In the genomic region with DNA sequence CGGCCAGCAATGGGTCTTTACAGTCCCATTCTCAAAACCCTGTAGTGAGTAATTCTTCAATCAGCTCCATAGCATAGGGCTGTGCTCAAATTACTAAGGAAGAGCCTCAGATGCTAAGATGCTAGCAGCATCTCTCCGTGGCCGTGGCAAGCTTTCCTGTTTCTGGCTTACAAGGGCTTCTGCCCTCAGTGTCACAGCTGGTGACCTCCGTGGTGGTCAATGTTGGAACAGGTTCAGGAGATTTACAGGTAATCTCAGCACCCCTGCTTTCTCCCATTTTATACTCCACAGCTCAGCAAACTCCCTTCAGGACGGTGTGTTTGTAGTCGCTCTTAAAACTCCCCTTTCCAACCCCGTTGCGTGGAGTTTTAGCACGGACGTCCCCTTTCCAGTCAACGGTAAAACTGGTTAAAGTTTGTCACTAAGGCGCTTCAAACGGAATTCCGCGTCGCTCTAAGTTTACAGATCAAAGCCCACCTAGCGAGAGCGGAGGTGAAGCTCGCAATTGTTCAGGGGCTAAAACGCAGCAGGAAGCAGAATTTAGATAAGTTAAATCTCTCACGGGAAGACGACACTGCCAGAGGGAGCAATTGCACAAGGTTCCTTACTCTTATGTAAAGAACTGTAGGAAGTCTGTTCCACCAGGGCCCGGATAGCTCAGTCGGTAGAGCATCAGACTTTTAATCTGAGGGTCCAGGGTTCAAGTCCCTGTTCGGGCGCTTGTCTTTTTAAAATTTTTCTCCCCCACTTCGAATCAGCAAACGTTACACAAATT, we compare ENCODE assay signal across 8 mouse cellular contexts. TPM values are rescaled to one million over a fixed set of nuclear protein-coding genes. Genes with fewer than 3 reads are reported as not detected.
DNase-seq lines count a peak whose midpoint lies in the region; ATAC-seq and TF ChIP-seq lines count a peak whose summit lies in the region.

No protein-coding gene starts in this region.

- no peaks in the 10 kb centered on the region for H3K36me3 ChIP-seq in E14TG2a.4 (ENCODE audit: insufficient read depth, low read length)
- H3K36me3 ChIP-seq in liver, postnatal 0 days (replicated peaks; ENCODE audit: insufficient read depth, low read length): no peaks in the 10 kb centered on the region
- no peaks in the 10 kb centered on the region for H3K36me3 ChIP-seq in neural tube, embryonic 13.5 days

- peak overlapping the region; percentile 78 for H3K9ac ChIP-seq in liver, postnatal 0 days (replicated peaks)
- H3K9ac ChIP-seq in neural tube, embryonic 13.5 days: peak overlapping the region; percentile 51

- H3K4me1 ChIP-seq in E14TG2a.4 (replicated peaks; ENCODE audit: low read depth, low read length): peaks cover 30% of the 10 kb centered on the region
- H3K4me1 ChIP-seq in brown adipose tissue, adult 24 weeks (ENCODE audit: control insufficient read depth, insufficient read depth, insufficient read length, low read length): no peaks in the 10 kb centered on the region
- peaks cover 14% of the 10 kb centered on the region for H3K4me1 ChIP-seq in liver, postnatal 0 days (ENCODE audit: insufficient read depth)
- peaks cover 11% of the 10 kb centered on the region for H3K4me1 ChIP-seq in neural tube, embryonic 13.5 days (replicated peaks)

- peak overlapping the region; percentile 80 for H3K4me3 ChIP-seq in E14TG2a.4 (replicated peaks; ENCODE audit: low read length)
- H3K4me3 ChIP-seq in brown adipose tissue, adult 24 weeks (ENCODE audit: insufficient read depth, low read depth, low read length): peak overlapping the region; percentile 85
- H3K4me3 ChIP-seq in liver, postnatal 0 days (ENCODE audit: low read depth, low read length): peak overlapping the region; percentile 63
- H3K4me3 ChIP-seq in neural tube, embryonic 13.5 days: peak overlapping the region; percentile 50

- no peak for TF ChIP-seq EP300 in liver, postnatal 0 days (IDR thresholded peaks at IDR 0.05; ENCODE audit: low read depth)

- no peaks in the 10 kb centered on the region for H3K9me3 ChIP-seq in E14TG2a.4 (ENCODE audit: low read length)
- H3K9me3 ChIP-seq in liver, postnatal 0 days (ENCODE audit: low read length): no peaks in the 10 kb centered on the region
- no peaks in the 10 kb centered on the region for H3K9me3 ChIP-seq in neural tube, embryonic 13.5 days

- peak; percentile 62 for ATAC-seq in erythroid progenitor cell, adult 5-6 weeks (replicated peaks; ENCODE audit: low FRiP score, poor library complexity, severe bottlenecking)
- ATAC-seq in liver, postnatal 0 days: peak; percentile 86
- ATAC-seq in neural tube, embryonic 13.5 days (ENCODE audit: low read depth): peak; percentile 78

- TF ChIP-seq CTCF in E14TG2a.4 (conservative IDR thresholded peaks at IDR 0.05; ENCODE audit: low read length): no peak
- TF ChIP-seq CTCF in liver, postnatal 0 days (IDR thresholded peaks at IDR 0.05; ENCODE audit: low read depth): no peak

- H3K27ac ChIP-seq in brown adipose tissue, adult 24 weeks (replicated peaks; ENCODE audit: low read depth, low read length): peak overlapping the region; percentile 29
- peak overlapping the region; percentile 88 for H3K27ac ChIP-seq in liver, postnatal 0 days (ENCODE audit: low read depth)
- H3K27ac ChIP-seq in neural tube, embryonic 13.5 days (replicated peaks): peak overlapping the region; percentile 59

- WGBS in liver, postnatal 0 days (ENCODE audit: insufficient replicate concordance): under 1% methylated on average over 28 of the region's 28 CpGs
- WGBS in neural tube, embryonic 13.5 days: under 1% methylated on average over 28 of the region's 28 CpGs

- DNase-seq in heart, postnatal 14 days: peak; percentile 57 to 69
- peak; percentile 71 to 86 for DNase-seq in layer of hippocampus, adult 18-20 months (ENCODE audit: low spot score in 2 of 2)
- DNase-seq in liver, postnatal 0 days: peak; percentile 78
- peak; percentile 87 for DNase-seq in thymus, postnatal 0 days (ENCODE audit: low spot score)

- intact Hi-C loops in heart, postnatal 14 days (cut with DNase I): no loop called here

- H3K4me2 ChIP-seq in liver, postnatal 0 days (ENCODE audit: low read depth, low read length): peak overlapping the region; percentile 71
- H3K4me2 ChIP-seq in neural tube, embryonic 13.5 days: peak overlapping the region; percentile 57

- H3K27me3 ChIP-seq in E14TG2a.4 (ENCODE audit: insufficient read depth, low read length): peaks cover 10% of the 10 kb centered on the region
- no peaks in the 10 kb centered on the region for H3K27me3 ChIP-seq in liver, postnatal 0 days (ENCODE audit: insufficient read depth, low read length)
- no peaks in the 10 kb centered on the region for H3K27me3 ChIP-seq in neural tube, embryonic 13.5 days

RNA-seq across cellular contexts. Expression of a gene that starts 3.1 kb away (rescaled TPM):
- 12.0 and 13.5 TPM in 2 replicates for polyA plus RNA-seq in brown adipose tissue, adult 24 weeks (2012; ENCODE audit: insufficient read depth, insufficient read length, missing spikeins)
- 92.3 and 118 TPM in 2 replicates for total RNA-seq in erythroid progenitor cell, adult 5-6 weeks (2015; ENCODE audit: low replicate concordance)
- 148 and 163 TPM in 2 replicates for total RNA-seq in erythroid progenitor cell, adult 5-6 weeks (2017; ENCODE audit: low replicate concordance)
- 10 to 100 TPM; 42.8 to 52.4 TPM for total RNA-seq in heart, postnatal 14 days (2021)
- 10 to 100 TPM; 68.0 to 86.7 TPM for total RNA-seq in layer of hippocampus, adult 18-20 months (2021)
- 5.8 and 9.0 TPM in 2 replicates for polyA plus RNA-seq in liver, postnatal 0 days (2015; fragmentation: Nextera tagmentation; extraction: Ambion mirVana)
- polyA plus RNA-seq in neural tube, embryonic 13.5 days (2015; fragmentation: Nextera tagmentation; extraction: Ambion mirVana): 30.0 and 33.6 TPM in 2 replicates
- 32.9 and 36.9 TPM in 2 replicates for polyA plus RNA-seq in thymus, postnatal 0 days (2015; fragmentation: Nextera tagmentation; extraction: Ambion mirVana)

RNA-seq across cellular contexts. Expression of a gene that starts 12.0 kb away (rescaled TPM):
- 1.1 and 1.5 TPM in 2 replicates for polyA plus RNA-seq in brown adipose tissue, adult 24 weeks (2012; ENCODE audit: insufficient read depth, insufficient read length, missing spikeins)
- 2.9 and 3.2 TPM in 2 replicates for total RNA-seq in erythroid progenitor cell, adult 5-6 weeks (2015; ENCODE audit: low replicate concordance)
- 0.23 and 0.90 TPM in 2 replicates for total RNA-seq in erythroid progenitor cell, adult 5-6 weeks (2017; ENCODE audit: low replicate concordance)
- 10 to 100 TPM; 22.7 to 24.3 TPM for total RNA-seq in heart, postnatal 14 days (2021)
- total RNA-seq in layer of hippocampus, adult 18-20 months (2021): 10 to 100 TPM; 14.5 to 15.0 TPM
- polyA plus RNA-seq in liver, postnatal 0 days (2015; fragmentation: Nextera tagmentation; extraction: Ambion mirVana): 0.83 and 1.00 TPM in 2 replicates
- polyA plus RNA-seq in neural tube, embryonic 13.5 days (2015; fragmentation: Nextera tagmentation; extraction: Ambion mirVana): 13.9 and 14.0 TPM in 2 replicates
- polyA plus RNA-seq in thymus, postnatal 0 days (2015; fragmentation: Nextera tagmentation; extraction: Ambion mirVana): 2.1 and 2.6 TPM in 2 replicates

Comparison
In these comparisons a context has a peak if more than half of its experiments do, and no peak if none do; other contexts are left out.
1. Peak in every context shown above with its lines: DNase-seq, ATAC-seq, H3K4me3 ChIP-seq and H3K27ac ChIP-seq.
2. H3K27ac ChIP-seq: peak in every context shown above with its lines; median percentile 88 in liver, postnatal 0 days; 59 in neural tube, embryonic 13.5 days; 29 in brown adipose tissue, adult 24 weeks.